Mouse (Mus musculus): ENCODE data around the gene Gm21994.
"Not testable (repeated sequence)": the region's sequence is repeated elsewhere in the genome, so short reads cannot be mapped to it uniquely, and the experiment has no call there.

Gm21994 gene

GRCm38 (mm10) chr2:150255491-150255890 is at the start of gene Gm21994:
TSS of gene Gm21994 (minus strand) at chr2:150255591.
- DNase-seq (ENCODE audit: low read depth, low spot score): not testable (repeated sequence)

- no peak for DNase-seq (ENCODE audit: low read depth, low spot score)
Measured at GRCm38 (mm10) chr2:150299096-150299495, 43.7 kb upstream of the Gm21994 start.

GRCm38 (mm10) chr2:150293669-150294068 is 38.3 kb upstream of the Gm21994 start:
- DNase-seq (ENCODE audit: low read depth, low spot score): no peak

GRCm38 (mm10) chr2:150257291-150257690 is 1.9 kb upstream of the Gm21994 start, which contains the start of gene Gm14124:
TSS of gene Gm14124 (plus strand) at chr2:150257517.
- DNase-seq (ENCODE audit: low read depth, low spot score): peak; percentile 5

- peak; percentile 3 for DNase-seq (ENCODE audit: low read depth, low spot score)
Measured at GRCm38 (mm10) chr2:150256861-150257260, 1.5 kb upstream of the Gm21994 start.

- DNase-seq (ENCODE audit: low read depth, low spot score): no peak
Measured at GRCm38 (mm10) chr2:150243211-150243610, 12.2 kb downstream of the Gm21994 start.

- DNase-seq (ENCODE audit: low read depth, low spot score): not testable (repeated sequence)
Measured at GRCm38 (mm10) chr2:150223263-150223662, 32.1 kb downstream of the Gm21994 start.

GRCm38 (mm10) chr2:150218363-150218725 is 37.0 kb downstream of the Gm21994 start:
- DNase-seq (ENCODE audit: low read depth, low spot score): not testable (repeated sequence)

GRCm38 (mm10) chr2:150217600-150218362 is 37.6 kb downstream of the Gm21994 start, which contains the start of gene Zfp937:
TSS of gene Zfp937 (plus strand) at chr2:150218073.
- DNase-seq (ENCODE audit: low read depth, low spot score): peak; percentile 35

Data from CD4-positive, CD25-positive, alpha-beta regulatory T cell, adult 2 months (primary cell).